Mouse (Mus musculus) cerebellum, postnatal 14 days (tissue): ENCODE results near the gene Sh2b1.

ENCODE experiments used
- DNase-seq, 2 experiments: peaks; one replicate each; pipeline ENCODE4 v3.0.0; 2021; ENCODE audit warnings: mixed read lengths in 2 of 2

Sh2b1 gene

GRCm38 (mm10) chr7:126473470-126474086 lies 1.6 kb downstream of the Sh2b1 start:
- DNase-seq: no peak

GRCm38 (mm10) chr7:126472713-126473112 lies 2.5 kb downstream of the Sh2b1 start:
- DNase-seq: no peak

DNA sequence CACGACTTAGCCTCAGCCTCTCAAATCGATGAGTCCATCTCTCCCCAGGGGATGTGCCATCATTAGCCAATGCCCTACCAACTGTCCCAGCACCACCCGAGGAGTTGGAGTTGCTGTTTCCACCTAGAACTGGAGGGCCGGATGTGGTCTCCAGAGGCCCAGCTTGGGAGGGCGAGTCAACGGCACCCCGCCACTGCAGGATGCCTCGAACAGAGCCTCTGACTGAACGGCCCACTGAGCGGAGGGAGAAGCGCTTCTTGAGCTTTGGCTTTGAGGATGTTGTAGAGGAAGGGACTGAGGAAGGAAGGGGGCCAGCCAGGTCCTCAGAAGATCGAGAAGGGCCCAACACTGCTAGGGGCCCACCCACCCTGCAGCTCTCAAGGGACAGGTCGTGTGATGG lies 2.9 kb downstream of the Sh2b1 start:
- no peak for DNase-seq

GRCm38 (mm10) chr7:126471853-126472252 lies 3.4 kb downstream of the Sh2b1 start:
- no peak for DNase-seq

DNA sequence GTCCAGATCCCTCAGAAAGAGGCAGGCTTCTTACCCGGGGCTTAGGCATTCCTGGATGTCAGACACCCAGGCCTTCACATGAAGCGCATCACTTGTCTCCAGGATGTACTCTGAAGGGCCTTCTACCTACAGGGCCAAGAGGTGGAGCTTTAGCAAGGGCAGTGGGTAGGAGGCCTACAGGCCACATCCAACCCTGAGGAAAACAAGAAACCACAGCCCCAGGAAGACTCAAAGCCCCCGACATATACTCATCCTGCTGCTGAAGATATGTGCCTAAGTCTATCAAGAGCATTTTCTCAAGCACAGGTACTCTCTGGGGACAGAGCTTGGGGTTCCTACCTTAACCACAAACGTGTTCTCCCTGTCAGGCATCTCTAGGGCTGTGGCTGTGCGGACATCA lies 3.9 kb downstream of the Sh2b1 start:
- no peak for DNase-seq

DNA sequence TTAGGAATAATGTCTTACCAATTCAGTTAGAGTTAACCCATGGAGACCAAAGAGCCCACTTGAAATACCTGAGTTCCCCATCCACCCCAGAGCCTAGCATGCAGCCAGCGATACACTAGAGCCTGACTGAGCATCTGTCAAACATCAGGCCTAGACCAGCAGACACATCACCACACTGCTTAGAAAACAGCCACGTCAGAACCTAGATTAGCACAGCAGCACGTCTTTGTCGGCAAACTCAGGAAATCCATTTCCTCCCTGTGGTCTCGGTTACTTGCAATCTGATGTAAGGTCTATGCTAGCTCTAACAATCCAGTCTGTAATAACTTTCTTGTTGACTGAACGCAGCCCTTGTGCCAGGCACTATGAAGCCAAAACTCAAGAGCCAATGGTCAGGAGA lies 5.1 kb downstream of the Sh2b1 start:
- DNase-seq: no peak

DNA sequence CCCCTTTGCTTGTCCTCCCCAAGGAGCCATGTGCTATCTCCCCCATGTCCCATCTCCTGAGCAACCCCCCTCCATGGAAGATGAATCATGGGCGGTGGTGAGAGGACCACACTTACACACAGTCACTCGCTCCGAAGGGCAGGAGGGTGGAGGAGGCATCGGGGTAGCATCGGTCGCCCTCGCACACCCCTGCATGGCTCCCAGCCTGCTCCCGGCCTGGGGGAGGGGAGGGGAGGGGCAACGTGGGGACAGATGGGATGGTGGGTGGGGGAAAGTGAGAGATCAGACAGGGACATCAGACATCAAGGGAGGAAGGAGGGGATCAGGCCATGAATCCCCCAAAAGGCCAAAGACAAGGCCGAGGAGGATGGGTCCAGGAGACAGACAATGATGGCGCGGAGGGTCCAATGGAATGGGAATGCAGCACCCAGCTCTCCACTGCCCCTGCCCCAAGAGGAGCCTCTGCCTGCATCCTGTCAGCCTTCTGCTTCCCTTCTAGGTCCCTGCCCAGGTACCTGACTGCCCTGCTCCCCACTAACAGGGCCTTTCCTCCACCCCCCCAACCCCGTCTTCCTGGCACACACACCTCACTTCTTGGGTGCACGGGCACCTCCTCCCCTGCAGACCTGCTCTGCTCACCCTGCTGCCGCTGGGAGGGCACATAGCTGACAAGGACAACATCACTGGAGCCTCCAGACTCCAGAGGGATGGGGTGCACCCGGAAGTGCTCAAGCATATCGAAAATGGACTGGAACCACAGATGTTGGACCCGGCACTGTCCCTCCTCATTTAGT lies 7.2 kb downstream of the Sh2b1 start:
- no peak for DNase-seq

DNA sequence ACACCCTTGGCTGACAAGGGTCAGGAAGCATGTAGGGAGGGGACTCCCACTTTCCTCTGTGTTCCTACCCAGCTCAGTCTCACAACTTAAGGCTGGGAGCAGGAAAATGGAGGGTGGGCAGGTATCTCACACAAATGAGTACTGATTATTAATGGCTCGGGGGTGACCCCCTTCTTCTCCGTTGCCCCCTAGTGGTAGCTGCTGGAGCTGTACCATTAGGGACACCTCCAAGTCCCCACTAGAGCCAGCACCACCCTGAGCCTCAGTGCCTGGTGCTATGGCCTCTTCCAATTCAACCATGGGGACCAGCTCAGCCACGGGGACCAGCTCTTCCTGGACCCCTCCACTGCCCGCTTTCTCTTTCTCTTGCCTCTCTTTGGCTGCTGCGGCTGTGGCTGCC lies 8.0 kb downstream of the Sh2b1 start:
- peak; percentile 40 to 67 for DNase-seq

GRCm38 (mm10) chr7:126466707-126467106 lies 8.5 kb downstream of the Sh2b1 start:
- peak in 1 of 2 experiments; percentile 33 for DNase-seq

- no peak for DNase-seq
Measured at GRCm38 (mm10) chr7:126466116-126466515, 9.1 kb downstream of the Sh2b1 start.

- no peak for DNase-seq
Measured at GRCm38 (mm10) chr7:126465246-126466030, 9.8 kb downstream of the Sh2b1 start.

GRCm38 (mm10) chr7:126464836-126465235 lies 10.4 kb downstream of the Sh2b1 start:
- peak in 1 of 2 experiments; percentile 21 for DNase-seq

DNA sequence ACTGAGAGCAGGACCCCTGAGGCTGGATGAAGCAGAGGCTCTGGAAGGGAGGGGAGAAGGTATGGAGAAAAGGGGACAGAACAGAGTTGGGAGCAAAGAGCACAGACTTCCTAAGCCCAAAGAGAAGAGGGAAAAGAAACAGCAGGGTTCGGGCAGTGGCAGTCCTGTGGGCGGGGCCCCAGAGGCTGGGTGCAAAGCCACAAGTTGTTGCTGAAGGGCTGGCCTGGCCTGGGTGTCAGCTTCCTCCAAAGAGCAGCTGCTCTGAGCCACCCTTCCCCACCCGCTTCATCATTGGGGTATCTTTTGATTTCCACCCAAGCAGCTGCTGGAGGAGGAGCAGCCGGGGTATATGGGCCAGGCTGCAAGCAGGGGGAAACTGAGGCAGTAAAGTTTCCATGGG lies 11.1 kb downstream of the Sh2b1 start:
- DNase-seq: no peak

- DNase-seq: no peak
Measured at GRCm38 (mm10) chr7:126463547-126463946, 11.7 kb downstream of the Sh2b1 start.

GRCm38 (mm10) chr7:126463004-126463403 lies 12.2 kb downstream of the Sh2b1 start, which contains the start of gene Atp2a1:
Gene Atp2a1 (minus strand): TSS chr7:126463108.
- DNase-seq: no peak

DNA sequence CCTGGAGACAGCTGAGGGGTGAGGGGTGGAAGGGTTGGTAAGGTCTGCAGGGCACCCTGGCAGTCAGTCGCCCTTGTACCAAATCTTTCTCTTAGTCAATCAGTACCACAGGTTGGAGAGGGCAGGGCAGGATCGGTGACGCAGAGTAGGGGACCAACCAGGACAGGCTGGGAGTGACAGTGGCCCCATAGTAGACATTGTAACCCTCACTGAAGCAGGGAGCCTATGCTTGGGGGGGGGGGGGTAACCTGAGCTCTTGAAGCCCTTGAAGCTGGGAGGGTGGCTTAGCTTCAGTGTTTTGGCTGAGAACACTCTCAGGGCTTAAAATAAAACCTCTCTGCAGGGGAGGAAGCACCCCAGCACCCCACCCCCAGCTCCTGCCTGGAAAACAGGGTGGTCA lies 13.6 kb downstream of the Sh2b1 start:
- DNase-seq: no peak

- no peak for DNase-seq
Measured at GRCm38 (mm10) chr7:126460623-126461399, 14.4 kb downstream of the Sh2b1 start.

- DNase-seq: no peak
Measured at GRCm38 (mm10) chr7:126458844-126459618, 16.2 kb downstream of the Sh2b1 start.

GRCm38 (mm10) chr7:126458225-126458624 lies 17.0 kb downstream of the Sh2b1 start:
- no peak for DNase-seq

GRCm38 (mm10) chr7:126456382-126457266 lies 18.6 kb downstream of the Sh2b1 start:
- no peak for DNase-seq

DNA sequence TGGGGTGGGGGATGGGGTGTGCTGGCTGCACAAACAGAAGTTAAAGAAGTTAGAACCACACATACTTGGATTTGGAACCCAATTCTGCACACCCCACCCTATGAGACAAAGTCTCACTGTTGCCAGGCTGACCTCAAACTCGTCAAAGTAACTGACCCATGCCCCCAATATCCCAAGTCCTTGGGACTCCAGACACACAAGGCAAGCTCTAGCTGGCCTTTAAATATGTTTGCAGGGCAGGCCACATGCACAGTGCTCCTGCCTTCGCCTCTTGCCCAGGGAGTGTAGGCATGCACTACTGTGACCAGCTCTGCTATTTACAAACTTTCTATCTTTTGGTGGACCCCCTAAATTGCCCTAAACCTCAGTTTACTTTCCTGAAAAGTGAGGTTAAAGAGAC lies 20.0 kb downstream of the Sh2b1 start:
- no peak for DNase-seq
